Mouse (Mus musculus) CH12.LX (cell line): ENCODE results near the gene Ist1.
A peak's percentile ranks its signal among the peaks of the same experiment; 100 is the strongest.

Source experiments
- CTCF ChIP-seq, 2 experiments: IDR thresholded peaks in 1 of 2; conservative IDR thresholded peaks in 1 of 2; 2 replicates each; pipeline ENCODE4 v1.5.1; 2011 to 2012; ENCODE audit warnings: low read depth in 2 of 2, low read length in 2 of 2, improper control_type of control experiment in 1 of 2, inconsistent platforms in 1 of 2, mild to moderate bottlenecking in 1 of 2, moderate library complexity in 1 of 2
- E2F4 ChIP-seq: IDR thresholded peaks from 2 replicates; pipeline ENCODE4 v1.6.1; 2011; ENCODE audit warnings: low read depth, low read length, improper control_type of control experiment; ENCODE audit not compliant: insufficient replicate concordance
- KAT2A ChIP-seq: IDR thresholded peaks from 2 replicates; pipeline ENCODE4 v1.6.1; 2012; ENCODE audit warnings: low read length, improper control_type of control experiment, inconsistent platforms; ENCODE audit not compliant: insufficient replicate concordance
- MYC ChIP-seq: IDR thresholded peaks from 2 replicates; pipeline ENCODE4 v1.6.1; 2011; ENCODE audit warnings: low read depth, mild to moderate bottlenecking, improper control_type of control experiment, low read length
- NELFE ChIP-seq: IDR thresholded peaks from 2 replicates; pipeline ENCODE4 v1.6.1; 2011; ENCODE audit warnings: low read depth, low read length, improper control_type of control experiment
- TBP ChIP-seq: conservative IDR thresholded peaks from 2 replicates; pipeline ENCODE4 v1.6.1; 2011; ENCODE audit warnings: low read depth, low read length, improper control_type of control experiment
- UBTF ChIP-seq: IDR thresholded peaks from 2 replicates; pipeline ENCODE4 v1.6.1; 2012; ENCODE audit warnings: low read depth, mild to moderate bottlenecking, inconsistent platforms, low read length, improper control_type of control experiment, moderate library complexity
- USF2 ChIP-seq: conservative IDR thresholded peaks from 2 replicates; pipeline ENCODE4 v1.6.1; 2011; ENCODE audit warnings: low read depth, low read length, improper control_type of control experiment

- TF ChIP-seq NELFE (no peak), USF2 (no peak), UBTF (peak; percentile 49; the same call in 1 of the 2 replicates), CTCF (conservative IDR thresholded peaks at IDR 0.05 in 1 of 2, IDR thresholded peaks at IDR 0.05 in 1 of 2; ENCODE audit: low read depth in 2 of 2, low read length in 2 of 2) (no peak), KAT2A (no peak), MYC (no peak), TBP (0 out of 2 replicates have a peak, but pooled peaks have one; percentile 26), E2F4 (0 out of 2 replicates have a peak, but pooled peaks have one; percentile 52)
These were observed 12.4 kb upstream of the Ist1 start, which contains the start of gene Zfp821 for GRCm38 (mm10) chr8:109705320-109706075.
